Mouse (Mus musculus) kidney, embryonic 16.5 days (tissue): ENCODE results near the gene Vps52. TPM values are rescaled to one million over a fixed set of nuclear protein-coding genes. Genes with fewer than 3 reads are reported as not detected.
"Not testable (repeated sequence)": the region's sequence is repeated elsewhere in the genome, so short reads cannot be mapped to it uniquely, and the experiment has no call there.

Experiments used
- ATAC-seq: fragments of 200-750 bp; cut with Nextera tagmentation; 2 replicates; pipeline ENCODE4 v1.8.0; 2017; ENCODE audit warnings: moderate TSS enrichment; ENCODE audit not compliant: low FRiP score, low TSS enrichment
- H3K27ac ChIP-seq: fragments of 300-500 bp; sonication (generic); 2 replicates; pipeline ENCODE4 v1.5.1; 2014; ENCODE audit warnings: low read length
- H3K27me3 ChIP-seq: fragments of 300-500 bp; sonication (generic); 2 replicates; pipeline ENCODE4 v1.6.1; 2014; ENCODE audit warnings: low read length, control low read depth, mixed read lengths; ENCODE audit not compliant: insufficient read depth
- H3K36me3 ChIP-seq: fragments of 300-500 bp; sonication (generic); 2 replicates; pipeline ENCODE4 v1.6.1; 2014; ENCODE audit warnings: low read length, control low read depth, mixed read lengths; ENCODE audit not compliant: insufficient read depth
- H3K4me1 ChIP-seq: fragments of 300-500 bp; sonication (generic); 2 replicates; pipeline ENCODE4 v1.6.1; 2014; ENCODE audit warnings: low read length, control low read depth, mixed read lengths; ENCODE audit not compliant: insufficient read depth
- H3K4me2 ChIP-seq: fragments of 300-500 bp; sonication (generic); replicated peaks from 2 replicates; pipeline ENCODE4 v1.6.1; 2014; ENCODE audit warnings: low read depth, low read length
- H3K4me3 ChIP-seq: fragments of 300-500 bp; sonication (generic); 2 replicates; pipeline ENCODE4 v1.5.1; 2014; ENCODE audit warnings: mild to moderate bottlenecking, low read length
- H3K9ac ChIP-seq: fragments of 300-500 bp; sonication (generic); replicated peaks from 2 replicates; pipeline ENCODE4 v1.6.1; 2014; ENCODE audit warnings: low read length
- H3K9me3 ChIP-seq: fragments of 300-500 bp; sonication (generic); 2 replicates; pipeline ENCODE4 v1.6.1; 2016; ENCODE audit warnings: low read length, control low read depth
- WGBS: fragments of 180-500 bp; shearing (Covaris S2); extraction: QIAGEN DNeasy Blood & Tissue Kit; methylation state at CpG from one replicate; pipeline ENCODE4 v1.1.7; 2014; 5-methylcytosine and 5-hydroxymethylcytosine counted together
- polyA plus RNA-seq: library from polyadenylated mRNA; unstranded; fragments of >200 nt; fragmentation: Nextera tagmentation; extraction: Ambion mirVana; gene quantifications from 2 replicates; pipeline ENCODE4 v1.2.1, GENCODE M21; 2015

The Vps52 gene
- polyA plus RNA-seq, 1 experiment from 2014 or later: 51.9 TPM

- H3K27ac ChIP-seq: no peak overlapping the region
- WGBS: 1% methylated on average over 81 of the region's 87 CpGs
- H3K9me3 ChIP-seq: no peaks in the 10 kb centered on the region
Observed at GRCm38 (mm10) chr17:33999341-34000149, 43.9 kb downstream of the Vps52 start.

GRCm38 (mm10) chr17:34000150-34000537 is 44.5 kb downstream of the Vps52 start, which contains the start of gene H2-K1:
H2-K1 (minus strand) TSS chr17:34000347.
- peak; percentile 90 for ATAC-seq
- Histone ChIP-seq H3K9me3 (no peaks in the 10 kb centered on the region), H3K4me3 (peak within 1 kb of the TSS; percentile 61), H3K4me2 (peak within 1 kb of the TSS; percentile 98), H3K27me3 (peaks cover 36% of the 10 kb centered on the region), H3K4me1 (0 out of 2 replicates have a peak, but pooled peaks cover 4% of the 10 kb centered on the region), H3K9ac (peak within 1 kb of the TSS; percentile 65), H3K27ac (no peak within 1 kb of the TSS), H3K36me3 (no peaks in the 10 kb centered on the region)
- WGBS: 0% methylated on average over 27 of the region's 30 CpGs

More at GRCm38 (mm10) chr17:33999341-34000149, 43.9 kb downstream of the Vps52 start:
- peak overlapping the region; percentile 61 for H3K4me3 ChIP-seq
- H3K9ac ChIP-seq: peak overlapping the region; percentile 65
- H3K4me2 ChIP-seq: peak overlapping the region; percentile 98
- 0 out of 2 replicates have a peak, but pooled peaks cover 4% of the 10 kb centered on the region for H3K4me1 ChIP-seq
- no peaks in the 10 kb centered on the region for H3K36me3 ChIP-seq
- ATAC-seq: peak; percentile 9; the same call in 1 of the 2 replicates
- peaks cover 36% of the 10 kb centered on the region for H3K27me3 ChIP-seq

- H3K36me3 ChIP-seq, H3K27ac ChIP-seq, H3K9ac ChIP-seq, H3K4me3 ChIP-seq, H3K4me1 ChIP-seq, H3K9me3 ChIP-seq, ATAC-seq: not testable (repeated sequence)
- WGBS: 71% methylated on average over 2 of the region's 2 CpGs
- Histone ChIP-seq H3K4me2 (peak overlapping the region; percentile 98; the same call in 1 of the 2 replicates), H3K27me3 (peaks cover 42% of the 10 kb centered on the region)
Observed at GRCm38 (mm10) chr17:34000796-34001195, 45.2 kb downstream of the Vps52 start.

GRCm38 (mm10) chr17:34003426-34003825 is 47.8 kb downstream of the Vps52 start:
- ATAC-seq: no peak
- no peak overlapping the region for H3K9ac ChIP-seq
- 2% methylated on average over 5 of the region's 5 CpGs for WGBS

GRCm38 (mm10) chr17:34006570-34006969 is 51.0 kb downstream of the Vps52 start:
- H3K4me2 ChIP-seq: no peak overlapping the region
- H3K4me3 ChIP-seq: no peak overlapping the region
- no peak overlapping the region for H3K9ac ChIP-seq
- H3K9me3 ChIP-seq: no peaks in the 10 kb centered on the region
- WGBS: 46% methylated on average over 2 of the region's 2 CpGs
- H3K27me3 ChIP-seq: peaks cover 14% of the 10 kb centered on the region
- no peaks in the 10 kb centered on the region for H3K4me1 ChIP-seq
- no peaks in the 10 kb centered on the region for H3K36me3 ChIP-seq
- no peak overlapping the region for H3K27ac ChIP-seq
- ATAC-seq: no peak

More at GRCm38 (mm10) chr17:34003426-34003825, 47.8 kb downstream of the Vps52 start:
- H3K27ac ChIP-seq: no peak overlapping the region
- no peak overlapping the region for H3K4me3 ChIP-seq
- H3K9me3 ChIP-seq: no peaks in the 10 kb centered on the region
- no peak overlapping the region for H3K4me2 ChIP-seq
- no peaks in the 10 kb centered on the region for H3K36me3 ChIP-seq
- H3K27me3 ChIP-seq: peaks cover 41% of the 10 kb centered on the region
- 0 out of 2 replicates have a peak, but pooled peaks cover 4% of the 10 kb centered on the region for H3K4me1 ChIP-seq

- H3K27ac ChIP-seq: no peak overlapping the region
- no peak overlapping the region for H3K4me2 ChIP-seq
- peaks cover 8% of the 10 kb centered on the region for H3K27me3 ChIP-seq
- no peaks in the 10 kb centered on the region for H3K36me3 ChIP-seq
- no peaks in the 10 kb centered on the region for H3K4me1 ChIP-seq
- no peak overlapping the region for H3K9ac ChIP-seq
- WGBS: 82% methylated on average over 5 of the region's 5 CpGs
- no peaks in the 10 kb centered on the region for H3K9me3 ChIP-seq
- H3K4me3 ChIP-seq: no peak overlapping the region
- ATAC-seq: no peak
Observed at GRCm38 (mm10) chr17:34010156-34010555, 54.5 kb downstream of the Vps52 start.

- no peak overlapping the region for H3K4me2 ChIP-seq
- H3K27me3 ChIP-seq: no peaks in the 10 kb centered on the region
- ATAC-seq: no peak
- 95% methylated on average over 8 of the region's 8 CpGs for whole genome bisulfite sequencing
- H3K36me3 ChIP-seq: no peaks in the 10 kb centered on the region
- no peak overlapping the region for H3K4me3 ChIP-seq
- no peaks in the 10 kb centered on the region for H3K4me1 ChIP-seq
- no peak overlapping the region for H3K27ac ChIP-seq
- H3K9ac ChIP-seq: no peak overlapping the region
- no peaks in the 10 kb centered on the region for H3K9me3 ChIP-seq
Observed at GRCm38 (mm10) chr17:34013436-34013835, 57.8 kb downstream of the Vps52 start.

Other genes with a start within 250 kb of the Vps52 start
- gene March2, start 237.1 kb upstream of the Vps52 start, polyA plus RNA-seq: 58.4 and 61.9 TPM in 2 replicates
- gene Rab11b, start 195.3 kb upstream of the Vps52 start, polyA plus RNA-seq: 245 and 303 TPM in 2 replicates
- gene Angptl4, start 174.0 kb upstream of the Vps52 start, polyA plus RNA-seq: 28.4 and 29.5 TPM in 2 replicates
- 65.0 and 73.5 TPM in 2 replicates for gene Kank3, start 145.3 kb upstream of the Vps52 start, polyA plus RNA-seq
- 796 and 818 TPM in 2 replicates for gene Rps28, start 131.2 kb upstream of the Vps52 start, polyA plus RNA-seq
- gene Ndufa7, start 131.2 kb upstream of the Vps52 start, polyA plus RNA-seq: 480 and 498 TPM in 2 replicates
- gene Cd320, start 112.7 kb upstream of the Vps52 start, polyA plus RNA-seq: 120 and 122 TPM in 2 replicates
- gene Gm7029, start 82.0 kb upstream of the Vps52 start, polyA plus RNA-seq: not detected in 2 replicates
- 9.6 and 10.5 TPM in 2 replicates for gene Kifc1, start 65.2 kb upstream of the Vps52 start, polyA plus RNA-seq
- 0.22 TPM in 1 of 2 replicates, not detected in the other for gene Platr17, start 50.7 kb upstream of the Vps52 start, polyA plus RNA-seq
- gene Daxx, start 46.4 kb upstream of the Vps52 start, polyA plus RNA-seq: 59.9 and 60.1 TPM in 2 replicates
- gene Tapbp, start 39.9 kb upstream of the Vps52 start, polyA plus RNA-seq: 36.1 and 39.2 TPM in 2 replicates
- gene Zbtb22, start 39.9 kb upstream of the Vps52 start, polyA plus RNA-seq: 20.6 and 20.9 TPM in 2 replicates
- gene Rgl2, start 26.3 kb upstream of the Vps52 start, polyA plus RNA-seq: 35.9 and 38.0 TPM in 2 replicates
- gene Pfdn6, start 15.5 kb upstream of the Vps52 start, polyA plus RNA-seq: 168 and 174 TPM in 2 replicates
- gene Wdr46, start 15.2 kb upstream of the Vps52 start, polyA plus RNA-seq: 32.7 and 37.7 TPM in 2 replicates
- gene B3galt4, start 4.3 kb upstream of the Vps52 start, polyA plus RNA-seq: 6.2 and 6.9 TPM in 2 replicates
- 1,660 and 1,786 TPM in 2 replicates for gene Rps18, start 189 bp downstream of the Vps52 start, polyA plus RNA-seq
- gene H2-K1, start 44.5 kb downstream of the Vps52 start, polyA plus RNA-seq: 31.5 and 32.7 TPM in 2 replicates
- 14.7 and 18.7 TPM in 2 replicates for gene Ring1, start 68.9 kb downstream of the Vps52 start, polyA plus RNA-seq
- 52.9 and 54.0 TPM in 2 replicates for gene H2-Ke6, start 72.2 kb downstream of the Vps52 start, polyA plus RNA-seq
- gene Slc39a7, start 75.9 kb downstream of the Vps52 start, polyA plus RNA-seq: 227 and 231 TPM in 2 replicates
- 52.7 and 56.7 TPM in 2 replicates for gene Rxrb, start 76.0 kb downstream of the Vps52 start, polyA plus RNA-seq
- gene Col11a2, start 83.6 kb downstream of the Vps52 start, polyA plus RNA-seq: 3.2 and 3.7 TPM in 2 replicates
- gene H2-Oa, start 136.5 kb downstream of the Vps52 start, polyA plus RNA-seq: 0.52 and 0.82 TPM in 2 replicates
- gene H2-DMa, start 163.7 kb downstream of the Vps52 start, polyA plus RNA-seq: 18.3 and 19.0 TPM in 2 replicates
- 117 and 134 TPM in 2 replicates for gene Brd2, start 166.8 kb downstream of the Vps52 start, polyA plus RNA-seq
- 24.5 and 30.3 TPM in 2 replicates for gene H2-DMb2, start 187.5 kb downstream of the Vps52 start, polyA plus RNA-seq
- 7.2 and 8.6 TPM in 2 replicates for gene H2-DMb1, start 197.3 kb downstream of the Vps52 start, polyA plus RNA-seq
- 4.7 and 5.5 TPM in 2 replicates for gene Tap1, start 231.7 kb downstream of the Vps52 start, polyA plus RNA-seq
- 2.0 and 2.4 TPM in 2 replicates for gene Psmb9, start 232.0 kb downstream of the Vps52 start, polyA plus RNA-seq
- gene Psmb8, start 241.9 kb downstream of the Vps52 start, polyA plus RNA-seq: 6.4 and 7.2 TPM in 2 replicates
- 5.2 and 5.8 TPM in 2 replicates for gene Tap2, start 247.7 kb downstream of the Vps52 start, polyA plus RNA-seq